Mouse (Mus musculus): ENCODE measurements at regions not wholly inside any gene's neighbourhood (a gene's known extent, or its start where the extent isn't known, plus 50 kb on each side); places are given as distances from the start of the nearest gene placed in this dataset.
"Not testable (repeated sequence)": the region's sequence is repeated elsewhere in the genome, so short reads cannot be mapped to it uniquely, and the experiment has no call there.

DNA sequence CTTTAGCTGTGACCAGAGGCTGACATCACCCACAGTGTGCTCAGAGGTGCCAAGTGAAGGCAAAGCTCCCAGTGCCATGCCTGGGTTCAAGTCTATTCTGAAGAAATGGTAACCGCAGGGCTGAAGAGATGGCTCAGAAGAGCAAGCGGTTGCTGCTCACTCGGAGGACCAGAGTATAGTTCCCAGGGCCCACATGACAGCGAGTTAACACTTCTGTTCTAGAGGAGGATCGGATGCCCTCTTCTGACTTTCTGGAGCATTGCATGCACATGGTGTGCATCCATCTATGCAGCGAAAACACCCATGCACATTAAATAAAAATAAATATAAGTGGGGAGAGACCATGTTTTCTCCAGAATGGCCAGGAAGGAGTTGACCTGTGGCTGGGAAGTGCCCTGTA lies 209.5 kb downstream of the Sorl1 start:
- intact Hi-C loops (cut with DNase I), result no loop called here
- no peak for DNase-seq (ENCODE audit: low spot score in 2 of 2)

DNA sequence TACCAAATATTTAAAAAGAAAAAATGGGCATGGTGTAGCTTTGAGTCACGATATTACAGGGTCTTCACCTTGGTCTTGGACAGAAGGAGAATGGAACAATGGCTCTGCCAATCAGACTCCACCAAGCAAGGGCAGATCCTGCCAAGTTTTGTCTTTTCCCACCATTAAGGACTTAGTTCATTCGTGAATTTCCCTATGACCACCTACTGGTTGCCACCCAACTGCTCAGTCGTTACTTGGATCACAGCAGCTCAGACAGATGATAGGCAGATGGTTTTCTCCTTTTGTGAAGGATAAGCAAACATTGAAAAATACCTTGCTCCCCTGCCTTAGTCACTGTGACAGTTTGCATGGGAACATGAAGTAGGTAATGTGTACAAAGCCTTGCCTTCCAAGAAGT lies 210.2 kb downstream of the Sorl1 start:
- intact Hi-C loops (cut with DNase I), result no loop called here
- no peak for DNase-seq (ENCODE audit: low spot score in 2 of 2)

DNA sequence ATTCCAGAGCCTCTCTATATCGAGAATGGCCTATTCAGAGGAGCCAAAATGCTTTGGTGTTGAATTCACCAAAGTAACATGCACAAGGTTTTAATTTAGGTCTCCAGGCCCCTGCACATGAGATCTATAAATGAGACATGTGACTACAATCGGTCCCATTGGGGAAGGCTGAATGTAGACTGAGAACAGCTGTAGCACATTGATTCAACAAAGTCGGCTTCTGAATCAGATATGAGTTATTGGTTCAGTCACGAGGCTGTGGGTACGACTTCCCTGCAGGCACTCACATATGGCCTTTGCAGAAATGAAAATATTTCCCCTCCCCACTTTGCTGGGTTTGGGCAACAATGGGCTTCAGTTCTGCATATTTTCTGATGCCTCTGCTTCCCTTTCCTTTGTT lies 211.6 kb downstream of the Sorl1 start:
- no peak for DNase-seq (ENCODE audit: low spot score in 2 of 2)
- intact Hi-C loops (cut with DNase I), result no loop called here

DNA sequence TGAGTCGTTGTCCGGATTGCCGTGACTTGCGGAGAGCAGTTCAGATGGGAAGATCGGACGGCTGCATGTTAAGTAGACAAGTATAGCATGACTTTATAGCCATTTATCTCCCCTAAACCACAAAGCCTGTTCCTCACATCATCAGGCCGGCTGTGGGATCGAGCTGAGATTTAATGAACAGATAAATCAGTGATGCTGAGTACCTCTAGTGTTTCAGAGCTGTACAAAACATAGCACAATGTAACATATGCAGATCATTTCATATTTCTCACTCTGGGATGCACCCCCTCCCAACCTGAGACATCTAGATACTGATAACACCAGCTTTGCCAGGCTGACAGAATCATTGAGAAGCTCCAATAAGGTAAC lies 223.5 kb downstream of the Sorl1 start:
- DNase-seq (ENCODE audit: low spot score in 2 of 2), result no peak
- intact Hi-C loops (cut with DNase I), result no loop called here

DNA sequence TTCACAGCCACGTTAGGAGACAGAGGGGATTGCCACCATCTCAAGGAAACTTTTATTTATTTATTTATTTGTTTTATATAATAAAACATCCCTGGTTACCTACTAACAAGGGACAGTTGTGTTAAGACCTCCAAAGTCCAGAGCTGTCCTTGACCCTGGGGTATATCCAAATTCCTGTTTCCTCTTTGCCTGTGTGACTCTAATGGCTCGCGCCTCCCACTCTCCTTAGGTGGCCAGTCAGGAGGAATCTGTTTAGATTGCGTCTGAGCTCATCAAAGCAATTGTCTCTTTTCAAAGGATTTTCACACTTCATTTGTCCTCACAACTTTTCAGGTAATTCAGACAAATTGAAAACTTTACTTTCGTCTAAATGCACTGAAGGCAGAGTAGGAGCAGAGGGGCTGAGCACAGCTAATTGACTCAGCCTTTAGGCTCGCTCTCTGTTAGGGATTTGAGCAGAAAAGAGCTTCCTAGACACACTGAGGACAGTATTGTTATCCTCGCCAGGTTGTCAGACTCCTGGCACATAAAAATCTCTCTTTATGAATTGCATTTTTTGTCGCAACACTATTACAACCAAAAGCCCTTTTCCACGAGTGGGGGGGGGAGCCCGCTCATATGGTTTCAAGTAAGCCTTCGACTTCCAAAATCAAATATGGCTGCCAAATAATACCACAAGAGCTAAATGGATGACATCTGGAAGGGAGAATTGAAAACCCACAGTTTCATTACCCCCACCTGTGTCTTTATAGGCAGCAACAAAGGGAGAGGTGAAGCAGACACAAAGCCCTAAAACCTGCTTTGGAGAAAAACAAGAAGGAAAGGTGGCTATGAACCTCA lies 224.1 kb downstream of the Sorl1 start:
- intact Hi-C loops (cut with DNase I), result no loop called here
- no peak for DNase-seq (ENCODE audit: low spot score in 2 of 2)

DNA sequence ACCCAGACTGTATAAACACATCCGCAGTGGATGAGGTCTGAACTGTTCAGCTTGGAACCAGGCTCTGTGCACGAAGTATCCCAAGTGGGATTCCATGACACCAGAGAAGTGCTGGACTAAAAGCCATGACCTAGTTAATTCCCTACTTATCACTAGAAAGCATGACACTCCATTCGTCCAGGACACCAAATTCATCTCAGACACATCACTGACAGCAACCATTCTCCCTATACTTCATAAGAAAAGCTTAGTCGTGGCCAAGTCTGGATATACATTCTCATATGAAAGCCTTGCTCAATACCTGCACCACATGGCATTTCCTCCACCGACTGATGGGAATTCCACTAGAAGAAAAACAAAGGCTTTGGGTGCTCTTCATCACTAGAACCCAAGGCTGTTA lies 229.0 kb downstream of the Sorl1 start:
- intact Hi-C loops (cut with DNase I), result no loop called here
- DNase-seq (ENCODE audit: low spot score in 2 of 2), result no peak

DNA sequence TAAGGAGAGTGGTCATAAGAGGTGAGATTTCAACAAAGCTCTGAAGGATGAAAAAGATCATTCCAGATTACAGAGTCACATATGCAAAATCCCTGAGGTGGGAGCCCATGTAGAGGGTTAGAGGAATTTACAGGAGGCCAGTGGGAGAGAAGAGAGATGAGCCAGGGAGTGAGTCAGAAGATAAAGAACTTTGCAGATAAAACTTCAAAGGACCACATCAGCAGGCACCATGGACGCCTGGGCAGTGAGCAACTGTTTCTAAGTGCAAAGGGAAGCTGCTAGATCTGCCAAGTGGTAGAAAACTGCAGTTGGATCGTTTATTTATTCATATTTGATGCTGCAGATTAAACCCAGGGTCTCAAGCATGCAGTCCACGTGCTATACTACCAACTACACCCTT lies 231.3 kb downstream of the Sorl1 start:
- DNase-seq (ENCODE audit: low spot score in 2 of 2), result no peak
- intact Hi-C loops (cut with DNase I), result loop anchor here (5.0 kb wide), 1 partner anchor 156 kb away; no protein-coding TSS in a partner anchor

DNA sequence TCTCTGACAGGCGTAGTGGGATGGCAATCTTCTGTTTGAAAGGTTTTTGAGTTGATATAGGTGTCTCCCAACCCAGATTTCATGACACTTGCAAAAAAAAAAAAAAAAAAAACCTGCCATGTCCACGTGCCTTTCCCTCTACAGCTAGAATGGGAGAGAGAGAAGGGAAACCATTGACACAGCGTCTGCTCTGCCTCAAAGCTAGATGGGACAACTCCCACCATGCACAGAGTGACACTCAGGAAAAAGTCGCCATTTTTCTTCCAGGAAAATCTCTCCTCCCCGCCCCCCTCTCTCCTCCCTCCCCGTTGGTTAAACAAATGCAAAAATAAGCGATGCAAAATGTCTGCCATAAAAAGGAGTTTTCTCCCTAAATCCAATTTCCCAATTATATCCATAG lies 232.9 kb downstream of the Sorl1 start:
- no peak for DNase-seq (ENCODE audit: low spot score in 2 of 2)
- intact Hi-C loops (cut with DNase I), result loop anchor here (5.0 kb wide), 1 partner anchor 154 kb away; no protein-coding TSS in a partner anchor

DNA sequence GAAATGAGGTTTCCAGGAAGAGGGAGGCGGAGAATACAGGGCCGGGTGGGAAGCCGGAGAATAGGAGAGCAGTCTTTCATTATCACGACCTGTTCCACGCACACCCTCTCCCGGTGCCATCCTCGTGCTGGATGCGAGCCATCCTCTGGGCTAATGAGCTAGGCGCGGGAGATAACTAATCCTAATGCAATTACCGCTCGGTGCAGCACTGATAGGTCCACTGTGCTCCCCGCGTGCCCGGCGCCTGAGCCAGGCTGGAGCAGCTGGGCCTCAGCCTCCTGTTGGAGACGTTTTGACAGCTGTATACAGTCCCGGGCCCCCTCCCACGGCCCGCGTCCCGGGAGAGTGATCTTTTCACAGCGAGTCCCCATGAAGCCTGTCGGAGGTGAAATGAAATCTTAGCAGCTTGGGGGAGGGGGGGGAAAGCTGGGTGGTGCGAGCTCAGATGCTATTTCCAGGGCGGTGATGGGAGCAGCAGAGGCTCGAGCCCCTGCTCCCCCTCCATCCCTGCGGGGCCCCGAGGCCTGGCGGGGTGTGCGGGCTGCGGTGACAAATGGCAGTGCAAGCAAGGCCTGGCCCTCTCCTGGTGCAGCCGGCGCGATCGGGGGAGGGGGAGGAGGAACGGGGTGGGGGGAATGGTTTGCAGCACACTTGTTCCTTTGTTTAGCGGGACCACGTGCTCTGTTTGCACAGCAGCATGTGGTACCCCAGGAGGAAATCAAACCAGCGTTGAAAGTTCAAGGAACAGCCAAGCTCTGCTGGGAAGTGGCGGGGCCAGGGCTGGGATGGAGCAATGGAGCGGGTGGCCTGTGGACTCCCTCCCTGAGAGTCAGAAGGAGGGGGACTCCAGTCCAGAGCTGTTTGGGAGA lies 233.6 kb downstream of the Sorl1 start:
- intact Hi-C loops (cut with DNase I), result loop anchor here (5.0 kb wide), 1 partner anchor 153 kb away; no protein-coding TSS in a partner anchor
- DNase-seq (ENCODE audit: low spot score in 2 of 2), result peak; percentile 71 to 72

DNA sequence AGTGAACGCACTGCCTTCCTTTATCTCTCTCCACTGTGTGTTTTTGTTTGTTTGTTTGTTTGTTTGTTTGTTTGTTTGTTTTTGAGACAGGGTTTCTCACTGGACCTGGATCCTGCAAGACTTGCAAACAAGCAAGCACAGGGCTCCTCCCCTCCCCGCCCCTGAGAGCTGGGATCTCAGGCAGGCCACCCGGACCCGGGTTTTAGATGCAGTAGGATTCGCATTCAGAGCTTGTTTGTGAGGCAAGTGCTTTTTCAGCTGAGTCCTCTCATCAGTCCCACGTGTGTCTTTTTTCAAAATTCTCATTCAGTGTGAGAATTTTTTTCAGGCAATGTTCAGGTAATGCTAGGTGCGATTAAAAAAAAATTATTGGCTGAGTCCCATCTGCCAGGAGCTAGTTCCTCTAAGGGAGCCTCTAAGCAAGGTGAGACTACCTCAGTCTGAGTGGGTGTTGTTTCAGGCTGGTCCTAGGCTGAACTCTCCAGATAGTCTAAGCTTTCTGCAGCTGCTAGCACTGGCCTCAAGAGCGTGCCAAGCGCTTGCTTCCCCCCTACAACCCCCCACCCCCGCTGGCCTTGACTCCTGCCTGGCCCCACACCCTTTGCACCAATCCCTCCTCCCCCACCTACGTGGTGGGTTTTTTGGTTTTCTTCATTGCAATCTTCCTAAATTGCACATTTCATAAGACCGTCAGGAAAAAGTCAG lies 234.4 kb downstream of the Sorl1 start:
- DNase-seq (ENCODE audit: low spot score in 2 of 2), result peak in 1 of 2 experiments; percentile 5
- intact Hi-C loops (cut with DNase I), result loop anchor here (5.0 kb wide), 1 partner anchor 152 kb away; no protein-coding TSS in a partner anchor

DNA sequence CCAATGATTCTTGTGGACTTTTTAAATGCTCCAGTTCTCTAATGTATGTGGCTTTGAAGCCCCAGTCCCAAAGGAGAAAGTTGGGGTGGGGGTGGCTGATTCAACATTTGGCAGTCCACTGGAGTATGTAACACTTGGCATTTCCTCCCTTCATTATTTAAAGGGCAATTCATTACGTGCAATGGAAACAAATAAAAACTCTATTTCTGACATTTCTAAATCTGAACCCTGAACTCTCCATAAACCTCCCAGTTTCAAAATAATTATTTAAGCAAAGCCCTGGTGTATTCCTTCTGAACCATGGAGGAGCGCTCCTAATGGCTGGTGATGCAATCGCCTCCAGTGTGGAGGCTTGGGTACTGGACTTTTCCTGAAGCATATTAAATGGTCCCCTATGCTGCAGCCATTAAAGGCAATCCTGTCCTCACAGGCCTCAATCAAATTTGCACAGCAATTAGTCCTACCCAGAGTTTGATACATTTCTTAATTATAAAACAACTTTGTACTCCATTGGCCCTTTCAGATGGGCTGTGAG lies 235.4 kb downstream of the Sorl1 start:
- intact Hi-C loops (cut with DNase I), result no loop called here
- DNase-seq (ENCODE audit: low spot score in 2 of 2), result no peak

DNA sequence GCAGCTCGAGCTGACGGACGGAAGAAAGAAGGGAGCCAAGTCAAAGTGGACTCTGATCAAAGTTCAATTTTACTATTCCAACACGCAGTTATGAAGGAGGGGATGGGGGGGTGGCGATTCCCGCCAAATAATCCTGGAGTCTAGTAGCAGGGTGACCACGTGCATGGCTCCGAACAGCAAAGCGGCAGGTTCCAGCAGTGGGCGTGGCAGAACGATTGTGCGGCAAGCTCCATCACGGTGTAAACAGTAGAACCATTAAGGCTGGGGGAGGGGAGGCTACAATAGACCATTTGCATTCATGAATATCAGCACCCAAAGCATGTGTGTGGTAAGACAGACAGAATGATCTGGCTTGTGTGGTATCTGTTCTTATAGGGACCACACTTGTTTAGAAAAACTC lies 237.6 kb downstream of the Sorl1 start:
- intact Hi-C loops (cut with DNase I), result not testable (repeated sequence)

DNA sequence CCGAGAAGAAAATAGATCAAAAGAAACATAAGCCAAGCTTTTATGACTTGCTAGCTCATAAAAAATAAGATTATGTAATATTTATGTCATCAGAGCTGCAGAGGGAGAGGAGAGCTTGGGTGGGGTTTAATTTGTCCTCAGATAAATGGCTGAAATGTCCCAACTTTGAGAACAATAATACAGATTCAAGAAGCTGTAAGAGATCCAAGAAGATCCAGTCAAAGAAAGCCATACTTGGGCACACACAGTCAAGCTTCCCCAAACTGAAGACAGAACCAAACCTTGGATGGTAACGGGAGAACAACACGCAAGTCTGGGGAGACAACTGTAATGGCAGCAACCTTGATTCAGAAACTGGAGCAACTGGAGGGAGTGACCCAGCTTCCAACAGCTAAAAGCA lies 243.6 kb downstream of the Sorl1 start:
- intact Hi-C loops (cut with DNase I), result no loop called here
- DNase-seq (ENCODE audit: low spot score in 2 of 2), result no peak

More for the DNA sequence above, 237.6 kb downstream of the Sorl1 start:
- DNase-seq (ENCODE audit: low spot score in 2 of 2), result not testable (repeated sequence)

DNA sequence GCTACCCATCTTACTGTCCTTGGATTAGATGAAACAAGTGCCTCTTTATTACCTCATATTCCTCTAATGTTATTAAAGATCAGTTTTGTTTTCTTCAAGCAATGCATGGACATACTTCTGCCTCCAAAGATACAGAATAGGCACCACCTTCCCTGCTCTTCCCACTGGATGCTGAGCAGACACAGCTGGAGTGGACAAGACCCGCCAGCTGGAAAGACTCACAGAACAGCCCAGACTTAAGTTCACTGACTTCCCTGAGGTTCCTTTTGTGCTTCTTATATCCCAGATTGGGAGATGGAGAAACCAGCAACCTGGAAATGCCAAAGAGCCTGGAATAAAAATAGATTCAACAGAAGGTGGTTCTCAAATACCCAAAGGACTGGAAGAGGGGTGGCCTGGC lies 245.0 kb downstream of the Sorl1 start:
- no peak for DNase-seq (ENCODE audit: low spot score in 2 of 2)
- intact Hi-C loops (cut with DNase I), result no loop called here

DNA sequence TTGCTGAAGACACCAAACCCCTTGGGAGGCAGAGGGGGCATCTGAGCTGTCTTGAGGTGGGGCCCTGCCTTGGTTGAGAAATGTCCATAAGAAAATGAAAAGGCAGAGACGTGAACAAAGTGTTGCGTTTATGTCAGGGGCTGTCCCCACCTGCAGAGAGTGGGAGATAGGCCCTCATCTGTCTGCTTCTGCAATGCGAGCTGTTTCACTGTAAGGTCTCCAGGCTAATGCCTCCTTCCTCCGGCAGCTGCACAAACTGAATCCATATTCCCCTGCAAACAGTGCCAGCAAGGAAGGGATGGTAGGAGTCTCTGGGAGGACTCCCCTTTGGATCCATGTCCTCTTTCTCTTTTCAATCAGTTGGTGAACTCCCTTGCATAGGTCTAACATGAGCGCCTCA lies 263.0 kb downstream of the Sorl1 start:
- no peak for DNase-seq (ENCODE audit: low spot score in 2 of 2)
- intact Hi-C loops (cut with DNase I), result no loop called here

DNA sequence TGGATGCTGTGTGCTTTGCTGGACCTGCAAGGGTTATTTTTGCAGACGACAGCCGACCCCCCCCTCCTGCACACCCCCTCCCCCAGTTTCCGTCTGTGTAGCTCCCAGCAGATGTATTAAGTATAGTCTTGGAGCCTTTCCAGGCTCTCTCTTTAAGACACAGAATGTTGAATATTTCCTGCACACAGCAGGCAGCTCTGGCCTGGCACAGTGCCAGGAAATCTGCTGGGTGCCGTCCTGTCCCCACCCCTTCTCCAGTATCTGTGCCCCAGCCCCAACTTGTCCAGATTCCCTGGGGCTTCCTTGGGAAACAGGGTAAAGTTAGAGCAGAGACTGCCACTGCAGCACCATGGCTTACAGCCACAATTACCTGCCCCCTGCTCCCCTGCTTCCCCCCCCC lies 263.4 kb downstream of the Sorl1 start:
- DNase-seq (ENCODE audit: low spot score in 2 of 2), result peak; percentile 60 to 67
- intact Hi-C loops (cut with DNase I), result no loop called here

DNA sequence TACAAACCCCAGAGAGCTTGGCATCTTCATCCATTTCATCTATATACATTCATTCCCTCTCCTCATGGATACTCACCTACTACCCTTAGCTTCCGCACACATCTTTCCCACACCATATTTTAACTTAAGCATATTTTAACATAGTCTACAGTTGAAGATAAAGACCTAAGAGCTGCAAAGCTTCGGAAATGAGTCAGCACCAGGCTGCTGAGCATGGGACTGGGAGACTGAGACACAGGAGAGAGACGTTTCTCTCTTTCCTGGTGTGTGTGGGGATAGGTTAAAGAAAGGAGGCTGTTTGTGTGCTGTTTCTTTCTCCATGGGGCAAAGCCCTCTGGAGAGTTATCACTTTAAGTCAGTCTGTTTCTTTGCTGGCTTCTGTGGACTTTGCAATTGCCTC lies 264.3 kb downstream of the Sorl1 start:
- intact Hi-C loops (cut with DNase I), result no loop called here
- peak; percentile 14 to 62 for DNase-seq (ENCODE audit: low spot score in 2 of 2)

DNA sequence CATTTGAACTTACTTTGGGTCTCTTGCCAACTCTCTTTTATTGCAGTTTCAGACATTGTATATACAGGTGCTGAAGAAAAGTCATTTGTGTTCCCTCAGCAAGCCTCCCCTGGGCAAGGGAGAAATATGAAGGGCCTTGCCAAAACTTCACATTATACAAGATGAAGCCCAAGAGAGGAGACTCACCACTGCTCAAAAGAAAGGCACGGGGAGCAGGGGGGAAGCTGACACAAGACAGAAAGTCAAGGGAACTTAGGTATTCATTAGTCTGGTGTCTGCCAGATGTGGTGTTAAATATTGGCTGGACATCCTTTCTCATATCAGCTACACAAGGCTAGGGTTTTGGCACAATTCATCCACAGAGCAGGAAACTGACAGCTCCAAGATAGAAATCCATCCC lies 272.0 kb downstream of the Sorl1 start:
- no peak for DNase-seq (ENCODE audit: low spot score in 2 of 2)
- intact Hi-C loops (cut with DNase I), result no loop called here

DNA sequence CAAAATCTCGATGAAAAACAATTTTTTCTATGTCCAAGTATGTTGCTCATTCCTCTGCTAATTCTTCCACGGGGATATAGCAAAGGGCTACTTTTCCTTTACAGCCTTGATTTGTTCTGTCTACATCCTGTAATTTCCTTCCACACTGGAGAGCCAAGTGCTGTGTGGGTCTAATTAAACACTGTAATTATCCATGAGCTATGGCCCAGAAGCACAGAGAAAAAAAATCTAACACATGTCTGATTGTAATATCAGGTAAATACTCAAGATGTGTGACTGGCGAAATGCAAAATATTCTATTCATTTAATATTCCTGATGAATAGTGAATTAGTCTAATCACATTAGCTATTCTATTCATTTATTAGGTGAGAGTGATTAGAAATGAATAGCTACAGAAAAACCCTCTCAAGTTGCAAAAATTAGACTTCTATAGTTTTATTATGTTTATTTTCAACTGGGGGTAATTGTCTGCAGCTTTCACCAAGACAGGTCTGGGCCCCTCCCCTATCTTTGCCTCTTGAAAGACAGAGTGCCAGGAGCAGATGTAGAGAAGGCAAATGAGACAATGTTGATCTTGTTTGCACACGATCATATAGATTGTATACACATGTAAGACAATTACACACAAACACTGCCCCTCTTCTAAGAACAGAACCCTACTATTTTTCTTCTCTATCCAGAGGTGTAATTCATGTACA lies 274.3 kb downstream of the Sorl1 start:
- DNase-seq (ENCODE audit: low spot score in 2 of 2), result no peak
- intact Hi-C loops (cut with DNase I), result no loop called here

All from left cerebral cortex, postnatal 25 days (tissue).